Mouse (Mus musculus) lung, adult 18-20 months (tissue): ENCODE measurements at regions not wholly inside any gene's neighbourhood (a gene's known extent, or its start where the extent isn't known, plus 50 kb on each side); places are given as distances from the start of the nearest gene placed in this dataset.

Experiments used
- DNase-seq, 2 experiments: peaks; one replicate each; pipeline ENCODE4 v3.0.0; 2022; ENCODE audit warnings: mixed read lengths in 2 of 2

DNA sequence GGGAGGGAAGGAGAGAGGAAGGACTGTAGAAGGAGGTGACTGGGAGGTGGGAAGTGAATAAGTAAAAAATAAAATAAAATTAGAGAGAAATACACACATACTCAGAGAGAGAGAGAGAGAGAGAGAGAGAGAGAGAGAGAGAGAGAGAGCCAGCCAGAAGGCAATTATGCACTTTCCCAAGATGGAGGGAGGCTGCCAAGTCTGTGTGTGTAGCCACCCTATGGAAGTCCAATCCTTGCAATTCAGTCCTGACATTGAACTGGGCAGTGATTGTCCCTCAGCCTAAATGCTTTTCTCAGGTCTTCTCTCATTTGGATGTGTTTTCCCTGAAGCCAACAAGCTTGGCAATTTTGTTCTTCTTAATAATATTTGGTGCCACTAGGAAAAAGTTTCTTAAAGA lies 197.3 kb upstream of the Mctp2 start:
- DNase-seq = no peak

DNA sequence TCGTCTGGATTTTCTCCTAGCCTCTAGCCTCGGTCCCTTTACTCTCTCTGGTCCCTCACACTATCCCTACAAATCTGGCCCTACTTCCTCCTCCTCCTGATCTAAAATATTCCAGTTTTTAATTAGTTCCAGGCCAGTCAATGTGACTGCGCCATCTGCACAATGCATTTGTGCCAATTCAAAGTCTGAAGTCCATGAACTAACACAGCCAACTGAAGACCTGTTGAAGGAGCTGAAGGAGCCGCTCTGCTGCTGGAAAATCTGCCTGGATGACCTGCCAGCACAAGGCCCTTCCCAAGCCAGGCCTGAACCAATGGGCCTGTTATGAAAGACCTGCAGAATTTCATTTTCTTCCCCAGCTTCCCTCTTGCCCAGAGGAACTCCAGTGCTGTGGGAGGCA lies 197.9 kb upstream of the Mctp2 start:
- no peak for DNase-seq

DNA sequence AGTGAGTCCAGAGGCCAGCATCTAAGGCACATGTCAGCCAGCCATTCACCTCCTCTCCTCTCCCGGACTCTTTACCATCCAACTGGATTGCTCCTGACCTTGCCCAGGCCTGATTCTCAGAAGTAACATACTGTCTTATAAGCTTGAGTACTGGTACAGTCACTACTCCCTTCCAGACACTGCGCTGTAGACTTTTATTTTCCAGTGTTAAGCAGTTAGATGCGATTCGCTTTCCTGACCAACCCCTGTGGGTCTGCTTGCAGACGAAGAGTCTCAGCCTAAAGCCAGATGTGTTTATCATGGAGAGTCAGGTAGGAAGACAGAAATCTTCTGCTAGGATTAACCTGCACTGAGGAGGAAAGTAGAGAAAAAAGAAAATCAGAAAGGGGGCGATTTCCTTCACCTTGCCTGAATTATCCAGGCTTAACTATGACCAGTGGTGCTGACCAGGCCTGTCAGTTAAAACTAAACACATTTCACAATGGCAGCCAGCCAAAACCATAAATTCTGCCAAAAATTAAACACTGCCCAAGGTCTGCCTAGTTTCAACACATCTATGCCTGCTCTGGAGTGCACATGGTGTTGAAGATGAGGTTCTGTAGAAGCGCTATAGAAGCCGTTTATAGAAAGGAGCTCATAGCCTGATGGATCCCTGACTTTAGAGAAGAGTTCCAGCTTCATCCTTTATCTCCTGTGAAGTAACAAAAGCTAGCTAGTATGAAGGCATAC lies 199.5 kb upstream of the Mctp2 start:
- DNase-seq = no peak

DNA sequence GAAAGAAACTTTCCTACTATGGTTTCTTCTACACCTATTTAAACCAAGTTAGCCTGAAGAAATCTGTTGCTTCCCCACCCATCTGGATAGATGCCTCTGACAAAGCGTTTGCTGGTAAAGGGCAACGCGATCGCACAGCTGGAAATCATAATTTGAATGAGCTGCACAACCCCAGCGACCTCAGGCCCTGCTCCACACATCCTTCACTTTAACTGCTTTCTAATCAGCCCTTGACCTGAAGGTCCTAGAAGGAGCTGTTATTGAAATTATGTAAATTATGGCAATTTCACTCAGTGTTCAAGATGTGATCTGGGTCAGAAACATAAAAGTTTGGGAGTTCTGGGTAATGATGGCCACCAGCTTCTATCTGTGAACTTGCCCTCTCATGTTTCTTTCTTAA lies 201.5 kb upstream of the Mctp2 start:
- DNase-seq = no peak

DNA sequence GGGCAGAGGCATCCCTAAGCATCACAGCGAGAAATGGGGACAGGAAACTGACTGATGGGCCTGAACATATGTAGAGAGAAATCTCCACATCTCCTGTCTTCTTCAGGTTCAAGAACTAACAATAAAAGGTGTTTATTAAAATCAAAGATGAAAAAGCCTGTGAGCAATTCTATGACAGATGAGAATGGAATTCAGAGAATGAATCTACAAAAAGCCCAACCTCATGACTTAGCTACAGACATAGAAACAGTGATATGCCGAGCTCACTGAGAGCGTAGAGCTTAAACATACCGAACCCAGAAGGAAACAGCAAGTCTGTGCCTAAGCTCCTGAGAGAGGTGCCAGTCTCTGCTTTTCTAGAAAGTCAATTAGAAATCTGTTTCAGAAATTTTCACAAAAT lies 203.7 kb upstream of the Mctp2 start:
- DNase-seq = no peak

DNA sequence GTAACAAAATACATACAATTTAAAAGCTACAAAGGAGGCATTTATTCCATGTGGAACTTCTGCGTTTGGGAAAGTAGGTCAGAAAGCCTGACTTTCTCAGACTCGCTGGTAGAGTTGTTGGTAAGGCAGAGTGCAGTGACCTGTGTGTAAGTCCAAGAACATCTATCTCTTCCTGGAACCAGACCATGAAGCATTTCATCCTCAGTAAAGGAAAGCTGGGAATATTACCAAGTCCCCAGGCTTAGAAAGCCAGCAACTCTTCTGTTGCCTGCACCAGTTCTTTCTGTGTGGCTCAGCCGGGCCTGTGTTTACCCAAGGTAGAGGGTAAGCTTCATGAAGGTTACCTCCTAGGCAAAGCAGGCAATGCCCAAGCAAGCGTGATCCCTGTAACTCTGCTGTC lies 207.0 kb upstream of the Mctp2 start:
- no peak for DNase-seq

DNA sequence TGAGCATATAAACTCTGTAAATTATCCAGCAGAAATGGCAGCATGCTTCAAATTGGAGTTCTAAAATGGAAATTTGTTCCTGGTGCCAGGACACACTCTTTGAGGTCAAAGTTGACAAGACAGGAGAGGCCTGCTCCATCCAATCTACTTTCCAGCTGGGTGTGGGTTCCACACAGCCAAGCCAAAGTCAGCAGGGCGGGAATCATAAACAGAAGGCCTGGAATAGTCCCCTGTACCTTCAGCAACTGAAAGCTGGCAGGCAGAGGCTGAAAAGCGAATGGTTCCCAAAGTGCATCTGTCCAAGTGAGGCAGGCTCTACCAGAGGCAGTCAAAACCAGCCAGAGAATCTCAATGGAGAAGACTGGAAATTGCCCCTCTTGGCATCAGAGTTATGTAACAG lies 208.4 kb upstream of the Mctp2 start:
- no peak for DNase-seq

DNA sequence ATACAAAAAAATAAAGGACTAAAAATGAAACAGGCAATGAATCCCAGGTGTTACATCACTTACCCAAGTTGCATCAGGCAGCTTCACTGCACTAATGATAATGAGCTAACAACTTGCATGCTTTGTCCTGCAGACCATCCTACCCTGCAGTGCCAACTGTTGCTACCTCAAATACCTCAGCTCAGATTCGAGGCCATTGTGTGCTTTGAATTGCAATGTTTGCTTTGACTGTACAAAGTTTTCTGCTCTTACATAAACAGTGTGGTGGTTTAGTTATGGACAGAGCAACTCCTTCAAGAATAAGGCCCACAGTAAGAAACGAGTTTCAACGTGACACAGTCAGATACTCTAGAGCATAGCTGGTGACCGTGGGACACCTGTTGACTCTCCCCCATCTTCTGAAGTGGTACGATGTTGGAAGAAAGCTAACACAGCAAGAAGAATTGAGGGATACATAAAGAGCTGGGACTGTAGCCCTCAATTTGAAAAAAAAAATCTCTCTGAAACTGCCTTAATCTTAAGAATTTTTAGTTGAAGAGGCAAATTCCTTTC lies 212.1 kb upstream of the Mctp2 start:
- peak in 1 of 2 experiments; percentile 43 for DNase-seq

DNA sequence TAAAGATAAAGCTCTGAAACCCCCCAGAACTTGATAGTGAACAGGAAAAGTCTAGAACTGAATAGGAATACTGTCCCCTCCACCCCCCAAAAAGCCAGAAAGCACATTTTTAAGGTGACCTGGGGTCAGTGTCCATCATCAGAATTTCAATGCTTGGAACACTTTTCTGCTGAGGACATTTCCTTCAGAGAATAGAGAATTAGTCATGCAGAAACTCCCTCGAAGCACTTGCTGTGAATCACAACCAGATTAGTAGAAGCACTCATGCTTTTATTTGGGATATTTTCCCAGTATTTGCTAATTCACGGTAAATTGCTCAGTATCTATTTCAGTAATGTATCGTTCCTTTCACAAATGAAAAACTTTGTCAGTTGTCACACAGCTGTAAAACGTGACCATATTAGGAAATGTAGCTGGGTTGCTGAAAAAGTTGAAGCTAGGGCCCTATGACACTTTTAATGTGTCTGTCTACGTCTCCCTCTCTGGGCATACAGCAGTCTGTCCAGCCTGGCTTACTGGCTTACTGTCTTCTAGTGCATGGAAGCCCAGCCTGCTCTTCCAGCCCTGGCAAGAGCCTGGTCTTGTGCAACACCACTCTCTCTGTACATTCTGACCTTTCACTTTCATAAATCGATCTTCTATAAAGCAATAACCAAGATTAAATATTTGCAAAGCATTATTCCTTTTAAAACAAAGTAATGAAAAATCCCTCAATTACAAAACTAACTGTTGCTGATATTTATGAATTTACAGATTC lies 213.1 kb upstream of the Mctp2 start:
- DNase-seq = peak; percentile 21 to 39

DNA sequence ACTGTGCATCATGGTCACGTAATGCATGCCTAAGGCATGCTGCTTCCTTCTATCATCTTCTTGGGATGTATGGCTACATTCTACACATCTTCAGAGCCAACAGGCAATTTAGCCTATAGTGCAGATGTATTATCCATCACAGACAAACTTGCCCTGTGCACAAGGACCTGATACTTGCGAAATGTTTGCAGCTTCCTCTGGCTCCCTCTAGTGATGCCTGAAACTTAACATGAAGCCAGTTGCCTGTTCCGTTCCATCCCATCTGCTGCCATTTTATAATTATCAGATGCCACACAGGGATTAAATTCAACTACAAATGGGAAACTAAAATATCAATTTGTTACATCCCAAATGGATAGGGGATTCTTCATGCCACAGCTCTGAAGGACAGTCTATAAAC lies 222.5 kb upstream of the Mctp2 start:
- DNase-seq = peak in 1 of 2 experiments; percentile 12

DNA sequence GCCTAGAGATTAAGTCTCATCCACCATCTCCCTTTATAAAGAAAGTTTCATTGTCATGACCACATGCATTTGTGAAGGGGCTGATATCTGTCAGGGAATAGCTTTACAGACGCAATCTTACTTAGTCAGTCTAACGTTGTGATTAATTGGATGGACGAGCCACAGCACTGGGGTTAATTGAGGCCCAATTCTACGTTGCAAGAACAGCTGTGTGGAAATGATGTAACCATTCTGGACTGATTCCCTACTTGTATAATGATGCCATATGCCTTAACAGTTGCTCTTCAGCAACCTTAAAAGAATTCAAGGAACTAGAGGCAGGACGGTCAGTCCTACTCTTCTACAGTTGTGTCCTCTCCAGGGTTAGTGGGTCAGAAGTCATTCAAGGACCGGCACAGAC lies 231.9 kb upstream of the Mctp2 start:
- DNase-seq = peak in 1 of 2 experiments; percentile 3

DNA sequence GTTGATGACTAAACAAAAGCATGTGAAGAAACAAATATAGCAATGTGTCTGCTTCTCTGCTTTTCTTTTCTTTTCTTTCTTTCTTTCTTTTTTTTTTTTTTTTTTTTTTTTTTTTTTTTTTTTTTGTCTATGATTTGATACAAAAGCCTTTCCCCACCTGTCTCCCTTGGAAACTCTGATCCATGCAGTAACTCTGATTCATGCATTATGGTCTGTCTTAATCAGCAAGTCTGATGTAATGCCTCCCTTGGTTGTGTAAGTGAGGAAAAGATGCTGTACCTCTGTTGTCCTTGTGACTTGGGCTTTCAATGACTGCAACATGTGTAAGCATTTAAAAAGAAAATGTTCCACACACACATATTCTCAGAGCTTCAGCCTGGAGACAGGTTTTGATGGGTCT lies 233.5 kb upstream of the Mctp2 start:
- no peak for DNase-seq

DNA sequence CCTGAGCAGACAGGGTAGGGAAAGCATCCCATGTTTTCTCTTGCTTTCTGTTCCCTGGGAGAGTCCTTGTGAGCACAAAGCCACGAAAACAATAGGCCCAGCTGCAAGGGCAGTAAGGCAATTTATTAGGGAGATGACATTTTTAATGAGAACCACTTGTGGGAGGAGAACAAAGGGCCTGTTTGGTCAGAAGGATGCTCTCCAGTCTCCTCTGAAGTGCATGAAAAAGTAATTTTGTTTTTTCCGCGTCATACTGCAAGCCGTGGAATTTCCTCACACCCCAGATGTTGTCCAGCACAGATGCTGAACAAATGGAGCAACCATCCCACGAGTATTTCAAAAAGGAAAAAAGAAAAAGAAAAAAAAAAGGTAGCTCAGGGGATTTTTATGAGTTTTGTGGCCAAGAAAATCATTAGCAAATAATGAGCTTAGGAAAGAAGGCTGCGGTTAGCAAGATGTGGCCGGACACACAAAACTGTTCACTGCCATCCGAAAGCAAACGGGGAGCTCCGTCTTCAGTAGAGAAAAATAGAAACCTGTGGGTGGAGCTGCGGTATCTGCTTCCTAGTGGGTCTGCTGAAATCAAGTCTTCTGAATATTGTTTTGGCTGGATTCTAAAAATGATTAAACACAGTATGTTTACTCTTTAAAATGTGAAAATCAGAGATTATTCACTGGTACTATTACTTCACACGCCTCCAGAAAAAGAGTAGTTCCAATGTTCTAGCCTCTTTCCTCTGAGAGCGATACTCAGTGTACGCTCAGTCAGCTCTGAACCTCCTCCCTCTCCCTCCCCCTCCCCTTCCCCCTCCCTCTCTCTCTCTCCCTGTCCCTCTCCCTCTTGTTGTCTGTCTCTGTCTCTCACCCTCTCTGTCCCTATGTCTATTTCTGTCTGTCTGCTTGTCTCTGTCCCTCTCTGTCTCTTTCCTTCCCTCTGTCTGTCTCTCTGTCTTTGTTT lies 235.4 kb upstream of the Mctp2 start:
- peak in 1 of 2 experiments; percentile 4 for DNase-seq

DNA sequence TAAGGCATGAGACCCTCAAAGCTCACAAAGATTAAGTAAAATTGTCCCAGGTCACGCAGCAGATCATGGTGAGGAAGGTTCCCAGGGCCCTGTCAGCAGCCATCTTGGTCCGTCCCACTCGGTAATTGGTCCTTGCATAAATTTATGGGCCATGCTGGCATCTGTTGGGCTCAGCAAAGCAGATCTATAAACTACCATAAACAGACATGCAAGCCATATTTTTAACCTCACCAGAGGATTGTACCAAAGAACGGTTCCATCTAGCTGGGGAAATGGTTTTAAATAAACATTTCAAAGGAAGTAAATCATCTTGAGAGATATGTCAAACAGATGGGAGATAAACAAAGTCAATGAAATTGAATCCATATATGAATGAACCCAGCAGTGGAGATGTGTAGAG lies 237.1 kb upstream of the Mctp2 start:
- no peak for DNase-seq

DNA sequence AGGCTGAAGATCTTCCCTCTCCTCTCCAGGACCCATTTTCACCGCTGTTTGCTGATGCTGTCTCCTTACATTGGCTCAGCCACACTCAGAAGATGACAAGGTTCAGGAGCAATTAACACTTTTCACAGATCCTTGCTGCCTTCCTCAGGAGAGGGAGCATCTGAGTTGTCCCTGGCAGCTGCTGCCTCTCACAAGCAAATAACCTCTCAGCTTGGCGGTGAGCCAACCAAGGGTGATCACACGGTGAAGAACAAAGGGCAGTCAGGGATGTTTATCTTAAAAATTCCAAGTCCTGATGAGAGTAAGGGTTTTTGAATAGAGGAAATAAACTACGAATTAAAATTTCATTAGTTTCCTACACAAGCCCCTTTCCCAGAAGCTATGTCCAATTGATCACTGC lies 237.5 kb upstream of the Mctp2 start:
- peak; percentile 9 to 16 for DNase-seq

DNA sequence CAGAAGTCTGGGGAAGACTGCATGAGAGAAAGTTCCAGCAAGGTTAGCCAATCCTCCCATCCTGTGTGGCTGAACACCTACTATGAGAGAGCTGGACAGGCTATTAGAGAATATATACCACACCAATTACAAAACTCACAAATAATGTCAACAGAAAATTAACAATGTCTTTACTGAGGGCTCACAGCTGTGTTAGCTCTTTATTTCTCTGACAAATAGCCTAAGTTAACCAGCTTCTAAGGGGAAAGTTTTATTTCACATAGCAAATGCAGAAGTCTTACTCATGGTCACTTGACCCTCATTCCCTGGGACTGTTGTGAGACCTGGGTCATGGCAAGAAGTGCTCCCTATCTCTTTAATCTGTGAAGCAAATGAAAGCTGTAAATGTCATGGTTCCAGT lies 261.0 kb upstream of the Mctp2 start:
- DNase-seq = no peak

DNA sequence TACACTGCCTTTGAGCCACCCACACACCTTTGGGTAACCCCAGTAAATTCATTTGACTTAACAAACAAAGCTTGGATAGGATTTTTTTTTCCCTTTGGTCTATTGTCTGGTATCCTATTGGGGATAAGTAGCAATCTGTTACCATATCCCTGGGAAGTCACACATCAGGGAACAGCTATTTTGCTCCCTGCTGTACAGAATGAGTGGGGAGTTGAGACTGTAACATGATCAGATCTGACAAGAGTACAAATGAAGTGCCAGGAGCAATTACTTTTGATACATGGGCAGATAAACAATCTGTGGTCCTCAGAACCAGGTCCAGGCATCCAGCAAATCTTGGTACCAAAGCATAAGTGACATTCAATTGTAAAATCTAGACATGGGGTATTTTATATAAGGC lies 262.8 kb upstream of the Mctp2 start:
- DNase-seq = no peak

DNA sequence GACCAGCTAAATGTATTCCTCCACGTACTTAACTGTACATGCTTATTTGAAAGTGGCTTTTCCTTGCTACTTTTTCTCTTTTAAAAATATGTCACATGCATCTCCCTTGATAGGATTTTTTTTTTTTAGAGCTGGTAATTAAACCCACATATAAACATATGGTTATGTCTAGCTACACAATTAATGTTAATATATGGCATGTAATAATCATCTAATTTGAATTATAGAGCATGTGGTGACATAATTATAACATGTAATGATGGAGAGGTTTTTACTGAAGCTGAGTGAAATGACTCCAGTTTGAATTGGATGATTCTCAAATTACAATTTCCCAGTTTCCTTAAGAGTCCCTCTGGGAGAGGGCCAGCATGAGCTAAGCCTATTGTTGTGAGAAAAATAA lies 267.9 kb upstream of the Mctp2 start:
- no peak for DNase-seq

DNA sequence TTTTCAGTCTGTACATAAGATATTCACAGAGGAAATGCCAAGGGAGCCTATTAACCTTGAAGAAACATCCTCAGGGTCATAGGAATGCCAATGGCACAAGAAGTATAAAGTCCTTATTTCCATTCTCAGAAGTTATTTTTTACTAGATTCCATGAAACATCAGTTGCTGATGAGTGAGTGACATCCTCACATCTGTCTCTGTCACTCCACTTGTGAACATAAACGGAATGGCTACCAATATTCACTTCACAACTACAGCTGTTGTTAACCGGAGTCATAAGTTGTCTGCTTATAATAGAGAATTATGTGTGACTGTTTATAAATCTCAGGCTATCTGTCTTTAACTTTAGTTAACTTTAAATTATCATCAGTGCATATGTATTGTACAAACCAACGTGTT lies 278.0 kb upstream of the Mctp2 start:
- no peak for DNase-seq

DNA sequence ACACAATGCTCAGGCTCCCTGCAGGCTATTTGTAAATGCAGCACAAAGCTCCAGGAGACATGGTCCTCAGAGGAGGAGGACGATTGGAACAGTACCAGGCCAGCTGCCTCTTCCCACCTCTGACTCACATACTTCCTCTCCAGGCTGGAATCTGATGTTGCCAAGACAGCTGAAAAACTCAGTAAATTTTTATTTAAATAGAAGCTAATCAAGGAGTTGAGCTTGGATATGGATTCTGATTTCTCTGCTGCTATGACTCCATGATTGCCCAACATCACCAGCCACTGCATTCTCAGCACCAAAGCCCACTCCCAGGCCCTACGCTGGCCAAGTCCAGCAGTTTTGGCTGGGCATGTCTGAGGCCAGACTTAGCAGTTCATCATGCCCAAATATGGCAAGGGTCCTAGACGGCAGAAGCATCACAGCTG lies 282.8 kb upstream of the Mctp2 start:
- peak; percentile 22 to 39 for DNase-seq

DNA sequence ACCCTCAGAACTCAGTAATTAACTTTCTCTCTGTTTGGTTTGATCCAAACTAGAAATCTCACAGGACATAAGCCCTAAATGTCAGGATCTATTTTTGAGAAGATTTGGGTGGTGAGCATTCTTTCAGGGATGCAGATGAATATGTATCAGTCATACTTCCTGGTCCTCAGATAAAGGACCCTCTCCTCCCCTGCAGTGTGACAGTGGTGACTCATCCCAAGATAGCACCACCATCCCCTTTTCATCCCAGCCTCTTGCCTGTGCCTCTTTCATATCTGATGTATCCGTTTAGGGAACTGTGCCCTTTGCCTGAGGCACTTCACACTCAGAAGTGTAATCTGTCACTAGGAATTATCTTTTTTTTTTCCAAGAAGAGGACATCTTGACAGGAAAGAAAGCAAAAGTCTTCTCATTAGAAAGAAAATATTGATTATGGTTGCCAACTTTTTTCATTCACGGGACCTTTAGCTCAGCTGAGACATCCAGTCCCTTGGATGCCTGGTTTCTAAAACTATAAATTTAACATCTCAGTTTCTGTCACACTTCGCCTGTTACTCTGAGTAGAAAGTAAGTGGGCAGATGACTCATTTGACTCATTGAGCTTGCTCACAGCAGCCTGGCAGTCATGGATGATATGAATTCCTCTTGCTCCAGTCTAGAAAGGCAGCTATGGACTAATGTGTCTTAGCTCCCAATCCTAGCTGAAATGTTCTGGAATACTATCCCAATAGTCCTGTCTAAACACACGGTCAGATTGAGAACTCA lies 284.1 kb upstream of the Mctp2 start:
- no peak for DNase-seq

DNA sequence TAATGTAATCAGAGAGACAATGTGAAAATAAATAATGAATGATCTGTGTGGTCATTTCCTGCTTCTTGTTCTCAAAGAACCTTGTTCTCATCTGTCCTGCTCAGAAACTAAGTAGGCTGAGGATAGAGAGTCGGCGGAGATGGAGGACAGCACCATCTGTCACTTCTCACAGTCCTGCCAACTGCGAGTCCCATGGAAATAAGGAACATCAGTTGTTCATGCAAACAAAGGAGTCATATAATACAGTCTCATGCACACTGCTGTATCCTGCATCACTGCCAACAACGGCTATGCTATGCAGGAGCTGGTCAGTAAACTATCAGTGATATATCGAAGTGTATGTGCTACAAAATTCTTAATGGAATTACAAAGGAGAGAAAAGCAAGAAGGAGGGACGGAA lies 285.7 kb upstream of the Mctp2 start:
- DNase-seq = no peak
